Mouse (Mus musculus) stomach, embryonic 16.5 days (tissue): Measurements from ENCODE around the gene Rbm24. TPM values are rescaled to one million over a fixed set of nuclear protein-coding genes. Genes with fewer than 3 reads are reported as not detected.

Experiments used
- ATAC-seq: fragments of 200-750 bp; cut with Nextera tagmentation; 2 replicates; pipeline ENCODE4 v1.8.0; 2017; ENCODE audit warnings: moderate number of reproducible peaks, moderate TSS enrichment; ENCODE audit not compliant: insufficient read depth, low FRiP score
- H3K27ac ChIP-seq: fragments of 300-500 bp; sonication (generic); 2 replicates; pipeline ENCODE4 v1.5.1; 2014; ENCODE audit warnings: low read length
- H3K27me3 ChIP-seq: fragments of 300-500 bp; sonication (generic); 2 replicates; pipeline ENCODE4 v1.6.1; 2014; ENCODE audit warnings: low read length, control low read depth, mixed read lengths; ENCODE audit not compliant: control insufficient read depth, insufficient read depth
- H3K36me3 ChIP-seq: fragments of 300-500 bp; sonication (generic); 2 replicates; pipeline ENCODE4 v1.6.1; 2014; ENCODE audit warnings: low read length; ENCODE audit not compliant: control insufficient read depth, insufficient read depth
- H3K4me1 ChIP-seq: fragments of 300-500 bp; sonication (generic); 2 replicates; pipeline ENCODE4 v1.6.1; 2014; ENCODE audit warnings: low read length, control low read depth, mixed read lengths; ENCODE audit not compliant: control insufficient read depth, insufficient read depth
- H3K4me2 ChIP-seq: fragments of 300-500 bp; sonication (generic); 2 replicates; pipeline ENCODE4 v1.6.1; 2014; ENCODE audit warnings: low read depth, low read length, mixed read lengths
- H3K4me3 ChIP-seq: fragments of 300-500 bp; sonication (generic); replicated peaks from 2 replicates; pipeline ENCODE4 v1.5.1; 2014; ENCODE audit warnings: mild to moderate bottlenecking, low read length
- H3K9ac ChIP-seq: fragments of 300-500 bp; sonication (generic); 2 replicates; pipeline ENCODE4 v1.6.1; 2014; ENCODE audit warnings: low read length
- H3K9me3 ChIP-seq: fragments of 300-500 bp; sonication (generic); replicated peaks from 2 replicates; pipeline ENCODE4 v1.6.1; 2016; ENCODE audit warnings: low read length, control low read depth; ENCODE audit not compliant: control insufficient read depth
- WGBS: fragments of 180-500 bp; shearing (Covaris S2); extraction: QIAGEN DNeasy Blood & Tissue Kit; methylation state at CpG from one replicate; pipeline ENCODE4 v1.1.7; 2014; 5-methylcytosine and 5-hydroxymethylcytosine counted together
- polyA plus RNA-seq: library from polyadenylated mRNA; unstranded; fragments of >200 nt; fragmentation: Nextera tagmentation; extraction: Ambion mirVana; gene quantifications from 2 replicates; pipeline ENCODE4 v1.2.1, GENCODE M21; 2015

The Rbm24 gene
- polyA plus RNA-seq, 1 experiment from 2014 or later: 2.0 TPM

- no peaks in the 10 kb centered on the region for H3K9me3 ChIP-seq
- H3K4me3 ChIP-seq: no peak overlapping the region
- H3K27me3 ChIP-seq: no peaks in the 10 kb centered on the region
- no peak overlapping the region for H3K27ac ChIP-seq
- no peaks in the 10 kb centered on the region for H3K36me3 ChIP-seq
- 76% methylated on average over 6 of the region's 6 CpGs for WGBS
- H3K9ac ChIP-seq: no peak overlapping the region
- no peak overlapping the region for H3K4me2 ChIP-seq
- no peaks in the 10 kb centered on the region for H3K4me1 ChIP-seq
- no peak for ATAC-seq
Observed at GRCm38 (mm10) chr13:46426651-46427269, 8.5 kb downstream of the Rbm24 start.

DNA sequence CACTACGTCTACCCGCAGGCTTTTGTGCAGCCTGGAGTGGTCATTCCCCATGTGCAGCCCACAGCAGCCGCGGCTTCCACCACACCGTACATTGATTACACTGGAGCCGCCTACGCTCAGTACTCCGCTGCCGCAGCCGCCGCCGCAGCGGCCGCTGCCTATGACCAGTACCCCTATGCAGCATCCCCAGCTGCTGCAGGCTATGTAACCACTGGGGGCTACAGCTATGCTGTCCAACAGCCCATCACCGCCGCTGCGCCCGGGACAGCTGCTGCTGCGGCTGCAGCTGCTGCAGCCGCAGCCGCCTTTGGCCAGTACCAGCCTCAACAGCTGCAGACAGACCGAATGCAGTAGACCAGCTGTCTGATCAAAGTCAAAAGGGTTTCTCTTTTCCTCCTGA lies 10.7 kb downstream of the Rbm24 start:
- Histone ChIP-seq H3K27me3 (no peaks in the 10 kb centered on the region), H3K36me3 (no peaks in the 10 kb centered on the region), H3K9ac (no peak overlapping the region), H3K4me1 (no peaks in the 10 kb centered on the region), H3K27ac (no peak overlapping the region), H3K4me2 (peak overlapping the region; percentile 20; the same call in 1 of the 2 replicates), H3K9me3 (no peaks in the 10 kb centered on the region), H3K4me3 (no peak overlapping the region)
- ATAC-seq: no peak
- WGBS: 52% methylated on average over 22 of the region's 22 CpGs

GRCm38 (mm10) chr13:46429866-46430265 lies 11.6 kb downstream of the Rbm24 start:
- ATAC-seq: no peak
- Histone ChIP-seq H3K4me2 (no peak overlapping the region), H3K4me1 (no peaks in the 10 kb centered on the region), H3K36me3 (no peaks in the 10 kb centered on the region), H3K4me3 (no peak overlapping the region), H3K27me3 (no peaks in the 10 kb centered on the region), H3K9ac (no peak overlapping the region), H3K27ac (no peak overlapping the region), H3K9me3 (no peaks in the 10 kb centered on the region)
- 84% methylated on average over 11 of the region's 11 CpGs for WGBS

DNA sequence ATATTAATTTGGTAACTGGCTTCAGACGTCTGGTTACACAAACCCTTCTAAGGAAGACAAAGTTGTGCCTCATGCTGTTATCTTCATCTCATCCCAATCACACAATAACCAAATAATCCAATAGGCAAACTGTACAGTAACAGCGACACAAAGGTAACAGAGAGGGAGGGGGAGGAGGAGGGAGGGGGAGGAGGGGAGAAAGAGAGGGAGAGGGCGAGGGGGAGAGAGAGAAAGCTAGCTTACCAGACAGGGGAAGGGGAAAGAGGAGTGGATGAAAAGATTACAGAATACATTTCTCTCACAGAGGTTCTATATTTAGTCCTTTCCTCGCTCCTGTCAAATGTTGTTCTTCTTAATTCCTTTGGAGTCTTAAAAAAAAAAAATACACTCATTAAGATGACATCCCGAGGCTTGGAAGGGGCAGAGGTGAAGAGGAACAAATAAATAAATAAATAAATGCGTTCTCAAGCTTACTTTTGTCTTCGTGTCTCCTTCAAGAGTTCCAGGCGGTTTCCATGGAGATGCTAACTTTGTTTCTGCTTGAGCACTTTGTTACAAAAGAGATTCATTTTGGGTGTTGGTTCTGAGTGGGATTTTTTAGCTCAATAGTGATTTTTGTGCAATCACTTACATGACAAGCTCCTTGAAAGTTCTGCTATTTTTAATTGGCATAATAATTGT lies 15.8 kb downstream of the Rbm24 start:
- Histone ChIP-seq H3K4me1 (no peaks in the 10 kb centered on the region), H3K4me3 (no peak overlapping the region), H3K27ac (no peak overlapping the region), H3K9ac (no peak overlapping the region), H3K36me3 (no peaks in the 10 kb centered on the region), H3K9me3 (no peaks in the 10 kb centered on the region), H3K4me2 (no peak overlapping the region), H3K27me3 (no peaks in the 10 kb centered on the region)
- 38% methylated on average over 8 of the region's 8 CpGs for WGBS
- no peak for ATAC-seq

GRCm38 (mm10) chr13:46438960-46439359 lies 20.7 kb downstream of the Rbm24 start:
- no peaks in the 10 kb centered on the region for H3K4me1 ChIP-seq
- no peak for ATAC-seq
- no peak overlapping the region for H3K9ac ChIP-seq
- no peaks in the 10 kb centered on the region for H3K27me3 ChIP-seq
- no peak overlapping the region for H3K4me3 ChIP-seq
- 82% methylated on average over 6 of the region's 6 CpGs for WGBS
- no peak overlapping the region for H3K4me2 ChIP-seq
- H3K9me3 ChIP-seq: no peaks in the 10 kb centered on the region
- H3K27ac ChIP-seq: no peak overlapping the region
- H3K36me3 ChIP-seq: no peaks in the 10 kb centered on the region

DNA sequence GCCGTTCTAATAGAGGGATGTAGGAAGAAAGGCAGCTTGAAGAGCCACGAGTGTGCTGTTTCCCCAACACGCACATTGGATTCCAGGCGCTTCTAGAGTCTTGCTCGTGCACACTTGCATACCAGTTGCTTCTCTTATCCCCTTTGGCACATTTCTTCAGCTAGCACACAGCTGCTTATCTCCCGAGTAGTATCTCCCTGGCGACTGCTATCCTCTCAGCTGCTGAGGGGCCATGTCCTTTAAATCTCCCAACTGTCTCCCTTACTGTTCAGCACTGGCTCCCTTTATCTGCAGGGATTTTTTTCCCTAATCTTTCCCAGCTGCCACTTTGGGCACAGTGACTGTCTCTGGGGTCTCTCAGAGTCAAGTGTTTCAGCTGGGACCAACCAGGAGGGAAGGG lies 25.8 kb downstream of the Rbm24 start:
- Histone ChIP-seq H3K9ac (no peak overlapping the region), H3K4me3 (no peak overlapping the region), H3K4me2 (no peak overlapping the region), H3K4me1 (no peaks in the 10 kb centered on the region), H3K27ac (no peak overlapping the region), H3K36me3 (no peaks in the 10 kb centered on the region), H3K9me3 (no peaks in the 10 kb centered on the region), H3K27me3 (no peaks in the 10 kb centered on the region)
- ATAC-seq: no peak
- 68% methylated on average over 7 of the region's 7 CpGs for WGBS

- H3K9me3 ChIP-seq: no peaks in the 10 kb centered on the region
- no peak for ATAC-seq
- no peak overlapping the region for H3K9ac ChIP-seq
- 82% methylated on average over 6 of the region's 6 CpGs for WGBS
- no peaks in the 10 kb centered on the region for H3K4me1 ChIP-seq
- no peak overlapping the region for H3K27ac ChIP-seq
- H3K4me2 ChIP-seq: no peak overlapping the region
- H3K27me3 ChIP-seq: no peaks in the 10 kb centered on the region
- H3K36me3 ChIP-seq: no peaks in the 10 kb centered on the region
- no peak overlapping the region for H3K4me3 ChIP-seq
Observed at GRCm38 (mm10) chr13:46446062-46446461, 27.8 kb downstream of the Rbm24 start.

DNA sequence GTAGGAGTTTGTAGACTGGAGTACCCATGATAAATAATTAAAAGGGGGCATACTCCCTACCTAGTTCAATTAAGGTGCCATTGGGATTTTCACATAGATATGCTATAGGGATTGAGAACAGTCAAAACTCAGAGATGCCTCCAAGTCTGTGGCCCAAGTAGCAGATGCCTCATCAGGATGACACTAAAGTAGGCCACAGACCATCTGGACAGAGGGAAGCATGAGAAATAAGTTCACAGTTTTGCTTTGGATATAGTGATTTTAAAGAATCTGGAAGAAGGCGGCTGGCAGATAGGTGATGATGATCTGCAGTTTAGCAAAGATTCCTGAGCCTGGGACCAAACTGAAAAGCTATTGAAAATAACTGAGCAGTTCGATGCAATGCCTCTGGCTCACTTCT lies 30.0 kb downstream of the Rbm24 start:
- H3K27ac ChIP-seq: no peak overlapping the region
- H3K9ac ChIP-seq: no peak overlapping the region
- no peak overlapping the region for H3K4me2 ChIP-seq
- H3K4me1 ChIP-seq: no peaks in the 10 kb centered on the region
- no peaks in the 10 kb centered on the region for H3K27me3 ChIP-seq
- no peak overlapping the region for H3K4me3 ChIP-seq
- no peaks in the 10 kb centered on the region for H3K36me3 ChIP-seq
- no peak for ATAC-seq
- no peaks in the 10 kb centered on the region for H3K9me3 ChIP-seq
- 83% methylated on average over 2 of the region's 2 CpGs for WGBS

DNA sequence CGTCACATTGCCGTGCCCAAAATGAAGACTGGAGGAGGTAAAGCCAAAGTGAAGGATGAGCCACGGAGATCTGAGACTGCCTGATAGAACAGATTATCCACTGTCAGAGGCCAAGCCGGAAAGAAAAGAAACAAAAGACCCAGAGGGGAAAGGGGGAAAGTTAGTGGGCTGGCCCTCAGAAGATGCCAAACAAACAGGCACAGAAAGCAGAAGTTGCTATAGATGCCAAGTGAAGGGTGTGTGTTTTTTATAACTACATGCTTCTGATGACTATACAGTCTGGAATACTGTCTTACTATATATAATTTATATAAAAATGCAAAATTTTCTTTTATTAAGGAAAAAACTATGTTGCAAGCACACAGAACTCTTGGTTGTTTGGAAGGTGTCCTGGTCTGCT lies 31.7 kb downstream of the Rbm24 start:
- 71% methylated on average over 4 of the region's 4 CpGs for WGBS

More for the DNA sequence above, 31.7 kb downstream of the Rbm24 start:
- H3K27me3 ChIP-seq: no peaks in the 10 kb centered on the region
- no peak overlapping the region for H3K27ac ChIP-seq
- H3K9ac ChIP-seq: no peak overlapping the region
- H3K36me3 ChIP-seq: no peaks in the 10 kb centered on the region
- no peak for ATAC-seq
- no peak overlapping the region for H3K4me2 ChIP-seq
- no peaks in the 10 kb centered on the region for H3K4me1 ChIP-seq
- H3K9me3 ChIP-seq: no peaks in the 10 kb centered on the region
- H3K4me3 ChIP-seq: no peak overlapping the region
